Mouse (Mus musculus) midbrain, embryonic 14.5 days (tissue): Measurements from ENCODE around the gene Creb3l1. TPM values are rescaled to one million over a fixed set of nuclear protein-coding genes. Genes with fewer than 3 reads are reported as not detected.

ENCODE experiments used
- ATAC-seq: fragments of 200-750 bp; cut with Nextera tagmentation; 2 replicates; pipeline ENCODE4 v1.8.0; 2017; ENCODE audit warnings: moderate number of reproducible peaks, moderate library complexity; ENCODE audit not compliant: low FRiP score, low TSS enrichment
- DNase-seq: peaks from one replicate; pipeline ENCODE4 v3.0.0-alpha.2; 2015
- H3K27ac ChIP-seq: fragments of 300-500 bp; sonication (generic); replicated peaks from 2 replicates; pipeline ENCODE4 v1.5.1; 2014; ENCODE audit warnings: mild to moderate bottlenecking, low read depth, low read length, moderate library complexity
- H3K27me3 ChIP-seq: fragments of 300-500 bp; sonication (generic); 2 replicates; pipeline ENCODE4 v1.6.1; 2014; ENCODE audit warnings: low read length, control low read depth, mixed read lengths; ENCODE audit not compliant: control insufficient read depth, insufficient read depth
- H3K36me3 ChIP-seq: fragments of 300-500 bp; sonication (generic); 2 replicates; pipeline ENCODE4 v1.6.1; 2014; ENCODE audit warnings: low read length, control low read depth; ENCODE audit not compliant: control insufficient read depth, insufficient read depth
- H3K4me1 ChIP-seq: fragments of 300-500 bp; sonication (generic); 2 replicates; pipeline ENCODE4 v1.6.1; 2014; ENCODE audit warnings: mild to moderate bottlenecking, antibody characterized with exemption, low read length, control low read depth; ENCODE audit not compliant: control insufficient read depth, insufficient read depth
- H3K4me2 ChIP-seq: fragments of 300-500 bp; sonication (generic); 2 replicates; pipeline ENCODE4 v1.6.1; 2014; ENCODE audit warnings: mild to moderate bottlenecking, low read length, moderate library complexity
- H3K4me3 ChIP-seq: fragments of 300-500 bp; sonication (generic); replicated peaks from 2 replicates; pipeline ENCODE4 v1.5.1; 2014; ENCODE audit warnings: low read depth, low read length
- H3K9ac ChIP-seq: fragments of 300-500 bp; sonication (generic); replicated peaks from 2 replicates; pipeline ENCODE4 v1.6.1; 2014; ENCODE audit warnings: mild to moderate bottlenecking, low read length, moderate library complexity
- H3K9me3 ChIP-seq: fragments of 300-500 bp; sonication (generic); 2 replicates; pipeline ENCODE4 v1.6.1; 2016; ENCODE audit warnings: low read length, control low read depth, mixed read lengths; ENCODE audit not compliant: control insufficient read depth
- WGBS: fragments of 180-500 bp; shearing (Covaris S2); extraction: QIAGEN DNeasy Blood & Tissue Kit; methylation state at CpG from one replicate; pipeline ENCODE4 v1.1.7; 2014; 5-methylcytosine and 5-hydroxymethylcytosine counted together
- polyA plus RNA-seq: library from polyadenylated mRNA; unstranded; fragments of >200 nt; fragmentation: Nextera tagmentation; extraction: Ambion mirVana; gene quantifications from 2 replicates; pipeline ENCODE4 v1.2.1, GENCODE M21; 2014

Creb3l1 gene
- polyA plus RNA-seq, 1 experiment from 2014 or later = 2.0 TPM

DNA sequence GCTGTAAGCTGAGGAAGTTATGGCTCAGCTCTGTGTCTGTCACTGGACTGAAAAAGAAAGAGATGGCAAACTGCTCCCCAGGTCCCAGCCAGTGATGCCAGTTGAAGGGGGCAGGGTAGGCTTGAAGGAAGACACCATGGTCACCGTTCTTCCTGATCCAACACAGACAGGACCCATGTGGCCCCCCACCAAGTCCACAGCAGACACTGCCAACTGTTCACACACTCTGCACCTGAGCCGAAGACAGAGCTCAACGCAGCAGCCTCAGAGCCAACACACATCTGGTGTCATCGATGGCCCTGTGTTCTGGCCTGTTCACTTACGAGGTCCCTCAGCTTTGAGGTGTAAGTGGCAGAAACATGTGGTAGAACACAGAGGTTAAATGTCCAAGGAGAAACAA, 63.8 kb downstream of the Creb3l1 start:
- Histone ChIP-seq H3K27me3 (no peaks in the 10 kb centered on the region), H3K4me3 (no peak overlapping the region), H3K27ac (no peak overlapping the region), H3K36me3 (no peaks in the 10 kb centered on the region), H3K9me3 (no peaks in the 10 kb centered on the region), H3K9ac (no peak overlapping the region), H3K4me1 (peaks cover 22% of the 10 kb centered on the region), H3K4me2 (no peak overlapping the region)
- WGBS = 92% methylated on average over 5 of the region's 5 CpGs
- DNase-seq (no peak), ATAC-seq (no peak)

DNA sequence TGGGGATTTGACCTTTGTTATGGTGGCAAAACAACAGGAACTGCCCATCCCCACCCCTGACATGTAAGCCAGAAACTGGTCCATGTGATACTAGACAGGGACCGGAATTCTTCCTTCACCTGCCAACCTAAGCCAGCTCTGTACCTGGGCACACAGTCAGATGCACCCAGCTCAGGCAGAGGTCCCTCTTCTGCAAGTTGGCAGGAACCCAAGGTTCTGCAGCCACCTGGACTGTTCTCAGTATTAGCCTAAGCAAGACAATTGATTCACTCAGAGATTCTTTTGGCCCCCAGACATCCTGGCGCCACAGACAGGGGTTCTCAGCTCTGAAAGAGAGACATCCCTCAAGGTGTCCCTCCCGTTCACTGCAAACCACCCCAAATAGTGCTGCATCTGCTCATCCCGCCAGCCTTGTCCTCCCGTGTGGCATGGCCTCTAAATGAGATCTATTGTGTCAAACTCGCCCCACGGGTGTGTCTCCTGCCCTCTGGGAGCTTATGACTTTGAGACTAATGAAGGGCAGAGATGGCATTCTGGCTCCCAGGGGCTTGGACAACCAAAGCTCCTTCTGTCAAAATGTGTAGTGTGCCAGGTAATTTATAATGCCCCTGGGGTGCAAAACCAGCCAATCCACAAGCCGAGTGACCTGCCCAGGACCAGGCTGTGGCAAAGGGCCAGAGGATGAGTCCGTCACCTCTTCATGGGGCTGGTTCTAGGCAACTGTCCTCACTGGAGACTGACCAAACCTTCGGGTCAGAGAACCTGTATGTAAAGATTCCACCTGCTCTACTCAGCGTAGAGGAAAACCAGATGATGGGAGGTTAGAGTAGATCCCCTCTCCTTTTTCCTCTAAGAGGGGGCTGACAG, 64.5 kb downstream of the Creb3l1 start:
- 79% methylated on average over 11 of the region's 11 CpGs for WGBS
- DNase-seq (no peak), ATAC-seq (no peak)
- Histone ChIP-seq H3K4me1 (peaks cover 22% of the 10 kb centered on the region), H3K9me3 (no peaks in the 10 kb centered on the region), H3K4me3 (no peak overlapping the region), H3K36me3 (no peaks in the 10 kb centered on the region), H3K27me3 (no peaks in the 10 kb centered on the region), H3K27ac (no peak overlapping the region), H3K4me2 (no peak overlapping the region), H3K9ac (no peak overlapping the region)

DNA sequence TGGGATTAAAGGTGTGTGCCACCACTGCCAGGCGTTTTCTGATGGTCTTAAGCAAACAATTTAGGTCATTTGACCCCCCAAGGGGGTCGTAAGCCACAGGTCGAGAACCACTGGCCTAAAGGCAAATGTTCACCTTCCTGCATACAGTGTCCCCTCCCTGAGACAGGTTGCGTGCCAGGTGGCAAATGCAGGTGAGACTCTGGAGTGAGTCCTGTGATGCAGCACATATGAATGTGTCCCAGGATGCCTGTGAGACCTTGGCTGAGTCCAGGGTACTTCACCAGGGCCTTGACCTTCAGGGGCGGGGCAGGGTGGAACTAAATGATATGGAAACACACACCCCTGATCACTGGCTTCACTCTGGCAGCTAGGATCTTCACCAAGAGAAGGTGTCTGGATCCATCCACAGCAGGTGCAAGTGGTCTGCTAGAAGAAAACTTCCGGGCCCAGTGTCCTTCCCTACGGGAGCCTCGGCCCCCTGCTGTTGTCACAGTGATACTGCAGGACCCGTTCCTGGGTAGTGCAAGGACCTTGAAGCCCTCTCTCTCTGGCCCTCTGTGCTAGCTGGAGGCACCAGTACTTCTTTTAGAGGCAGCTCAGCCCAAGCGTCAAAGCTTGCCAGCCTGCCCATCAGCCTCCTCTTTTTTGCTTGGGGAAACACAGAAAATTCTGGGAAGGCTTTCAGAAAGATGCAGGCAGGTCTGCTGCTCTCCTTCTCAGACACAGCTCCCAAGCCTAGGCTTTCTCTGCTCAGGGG, 65.4 kb downstream of the Creb3l1 start:
- Histone ChIP-seq H3K4me2 (no peak overlapping the region), H3K4me1 (peaks cover 22% of the 10 kb centered on the region), H3K4me3 (no peak overlapping the region), H3K27ac (no peak overlapping the region), H3K9me3 (no peaks in the 10 kb centered on the region), H3K36me3 (no peaks in the 10 kb centered on the region), H3K27me3 (no peaks in the 10 kb centered on the region), H3K9ac (no peak overlapping the region)
- 52% methylated on average over 10 of the region's 10 CpGs for WGBS
- DNase-seq = peak; percentile 79
- no peak for ATAC-seq

DNA sequence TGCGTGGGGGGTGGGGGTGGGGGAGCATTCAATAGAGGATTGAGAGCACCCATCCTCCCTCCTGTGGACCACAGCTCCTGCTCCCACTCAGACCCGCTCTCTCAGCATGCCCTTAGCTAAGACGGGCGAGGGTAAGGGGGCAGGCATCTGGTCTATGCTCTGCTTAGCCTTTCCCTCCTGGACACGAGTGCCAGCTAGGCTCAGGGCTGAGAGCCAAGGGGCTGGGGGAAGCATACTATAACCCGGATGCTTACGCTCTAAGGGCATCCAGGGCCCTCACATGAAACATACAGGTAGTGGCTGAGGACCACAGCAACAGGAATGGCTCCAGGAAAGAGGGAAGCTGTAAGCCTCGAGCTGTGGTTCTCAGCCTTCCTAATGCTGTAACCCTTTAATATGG, 66.3 kb downstream of the Creb3l1 start:
- no peak overlapping the region for H3K4me2 ChIP-seq
- no peaks in the 10 kb centered on the region for H3K9me3 ChIP-seq
- H3K4me1 ChIP-seq = peaks cover 22% of the 10 kb centered on the region
- no peak for DNase-seq
- no peak for ATAC-seq
- H3K4me3 ChIP-seq = no peak overlapping the region
- no peaks in the 10 kb centered on the region for H3K36me3 ChIP-seq
- H3K27ac ChIP-seq = no peak overlapping the region
- no peak overlapping the region for H3K9ac ChIP-seq
- 85% methylated on average over 8 of the region's 8 CpGs for WGBS
- H3K27me3 ChIP-seq = no peaks in the 10 kb centered on the region

DNA sequence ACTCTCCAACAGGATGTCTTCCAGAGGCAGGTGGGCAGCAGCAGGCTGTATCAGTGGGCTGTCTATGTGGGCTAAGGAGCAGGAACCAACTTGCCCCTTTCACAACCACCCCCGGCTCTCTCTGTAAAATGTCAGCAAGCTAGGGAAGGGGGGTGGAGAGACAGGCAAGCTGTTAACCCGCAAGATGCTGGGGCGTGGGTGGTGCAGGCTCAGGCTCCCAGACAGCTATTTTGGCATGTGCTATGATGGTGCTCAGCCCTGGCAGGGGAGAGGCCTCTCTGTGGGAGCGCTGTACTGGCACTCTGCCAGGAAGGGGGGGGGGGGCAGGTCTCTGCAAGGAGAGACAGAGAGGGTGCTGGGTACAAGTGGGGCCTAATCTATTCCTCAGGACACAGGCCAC, 67.2 kb downstream of the Creb3l1 start:
- Histone ChIP-seq H3K36me3 (no peaks in the 10 kb centered on the region), H3K27me3 (no peaks in the 10 kb centered on the region), H3K4me2 (no peak overlapping the region), H3K9ac (no peak overlapping the region), H3K4me3 (no peak overlapping the region), H3K4me1 (peaks cover 14% of the 10 kb centered on the region), H3K9me3 (no peaks in the 10 kb centered on the region), H3K27ac (no peak overlapping the region)
- peak; percentile 48 for DNase-seq
- peak; percentile 57 for ATAC-seq
- WGBS = 57% methylated on average over 4 of the region's 4 CpGs

DNA sequence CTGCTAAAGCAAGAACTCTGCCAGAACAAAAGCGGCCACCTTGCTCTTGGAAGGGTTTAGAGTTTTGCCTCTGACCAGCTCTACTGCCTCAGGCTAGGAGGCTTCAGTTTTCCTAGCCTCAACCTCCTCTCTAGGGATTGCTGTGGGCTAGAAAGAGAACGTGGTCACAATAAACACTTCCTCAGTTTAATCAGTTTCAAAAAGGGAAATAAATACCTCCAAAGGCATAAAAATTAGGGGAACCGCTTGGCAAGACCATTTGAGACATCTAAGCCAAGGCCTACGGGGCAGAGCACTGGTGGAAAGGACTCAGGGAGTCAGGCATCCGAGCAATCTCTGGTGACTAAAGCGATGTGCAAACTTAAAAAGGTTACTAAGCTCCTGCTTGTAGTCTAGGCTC, 68.4 kb downstream of the Creb3l1 start:
- H3K4me1 ChIP-seq = peaks cover 9% of the 10 kb centered on the region; the same call in 1 of the 2 replicates
- no peaks in the 10 kb centered on the region for H3K36me3 ChIP-seq
- H3K4me3 ChIP-seq = no peak overlapping the region
- no peak overlapping the region for H3K4me2 ChIP-seq
- H3K9me3 ChIP-seq = no peaks in the 10 kb centered on the region
- DNase-seq = no peak
- H3K9ac ChIP-seq = no peak overlapping the region
- no peak for ATAC-seq
- WGBS = 88% methylated on average over 6 of the region's 6 CpGs
- H3K27ac ChIP-seq = no peak overlapping the region
- H3K27me3 ChIP-seq = no peaks in the 10 kb centered on the region

DNA sequence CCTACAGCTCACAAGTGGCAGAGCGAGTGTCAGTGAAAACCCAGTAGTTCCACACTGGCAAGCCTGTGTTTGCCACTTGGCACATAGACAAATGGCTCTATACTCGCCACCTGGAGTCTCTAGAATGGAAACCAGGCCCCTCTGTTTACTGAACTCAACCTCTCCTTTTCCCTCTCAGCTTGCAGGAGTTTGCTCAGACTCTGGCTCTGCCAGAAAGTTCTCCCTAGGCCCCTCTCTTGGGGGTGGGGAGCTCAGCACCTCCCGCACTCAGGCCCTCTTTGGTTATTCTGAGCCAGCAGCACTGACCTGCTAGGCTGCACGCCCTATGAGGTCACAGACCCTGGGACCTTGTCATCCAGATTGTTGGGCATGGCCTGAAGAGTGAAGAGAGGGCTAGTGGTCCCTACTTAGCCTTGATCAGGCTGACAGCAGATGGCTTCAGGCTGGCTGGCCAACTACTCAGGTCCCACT, 69.1 kb downstream of the Creb3l1 start:
- Histone ChIP-seq H3K4me3 (no peak overlapping the region), H3K36me3 (no peaks in the 10 kb centered on the region), H3K4me2 (no peak overlapping the region), H3K9ac (no peak overlapping the region), H3K27ac (no peak overlapping the region), H3K9me3 (no peaks in the 10 kb centered on the region), H3K4me1 (peaks cover 15% of the 10 kb centered on the region), H3K27me3 (no peaks in the 10 kb centered on the region)
- DNase-seq = no peak
- 91% methylated on average over 4 of the region's 4 CpGs for WGBS
- no peak for ATAC-seq

DNA sequence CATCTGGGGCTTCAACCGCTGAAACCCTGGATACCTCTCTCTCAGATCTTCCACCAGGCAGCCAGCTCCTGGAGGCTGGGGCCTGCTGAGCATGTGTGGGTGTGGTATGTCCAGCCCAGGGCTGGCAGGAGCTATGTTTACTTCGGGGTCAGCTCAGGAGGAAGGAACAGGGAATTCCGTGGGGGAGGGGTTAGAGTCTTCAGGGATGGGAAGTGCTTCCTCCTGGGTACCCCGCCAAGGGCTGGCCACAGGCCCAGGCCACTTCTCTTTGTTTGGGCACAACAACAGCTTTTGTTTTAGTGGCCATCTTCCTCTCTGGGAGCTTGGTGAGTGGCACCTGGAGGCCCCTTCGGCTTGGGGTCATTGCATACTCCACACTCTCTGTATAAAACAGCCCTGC, 70.5 kb downstream of the Creb3l1 start:
- H3K4me3 ChIP-seq = no peak overlapping the region
- no peaks in the 10 kb centered on the region for H3K27me3 ChIP-seq
- H3K4me2 ChIP-seq = no peak overlapping the region
- 28% methylated on average over 5 of the region's 5 CpGs for WGBS
- ATAC-seq = no peak
- H3K4me1 ChIP-seq = peaks cover 25% of the 10 kb centered on the region
- H3K36me3 ChIP-seq = no peaks in the 10 kb centered on the region
- H3K9ac ChIP-seq = no peak overlapping the region
- H3K27ac ChIP-seq = no peak overlapping the region
- H3K9me3 ChIP-seq = no peaks in the 10 kb centered on the region
- DNase-seq = no peak
